Mouse (Mus musculus) bone marrow macrophage, adult 2 months (primary cell): ENCODE measurements around the gene Kin. TPM values are rescaled to one million over a fixed set of nuclear protein-coding genes. Genes with fewer than 3 reads are reported as not detected.

Experiments used
- H3K27ac ChIP-seq: 2 replicates; pipeline ENCODE4 v1.5.1; 2012; ENCODE audit warnings: low read depth, low read length; ENCODE audit not compliant: insufficient read depth
- H3K4me1 ChIP-seq: 2 replicates; pipeline ENCODE4 v1.6.1; 2012; ENCODE audit warnings: low read length; ENCODE audit not compliant: control insufficient read depth, insufficient read depth
- H3K4me3 ChIP-seq: 2 replicates; pipeline ENCODE4 v1.5.1; 2012; ENCODE audit warnings: mild to moderate bottlenecking, low read length, moderate library complexity; ENCODE audit not compliant: insufficient read depth
- CTCF ChIP-seq: IDR thresholded peaks from 2 replicates; pipeline ENCODE4 v1.5.1; 2012; ENCODE audit warnings: low read depth, mild to moderate bottlenecking, low read length, moderate library complexity
- POLR2A ChIP-seq: IDR thresholded peaks from 2 replicates; pipeline ENCODE4 v1.6.1; 2012; ENCODE audit warnings: mild to moderate bottlenecking, low read depth, low read length, borderline replicate concordance
- polyA plus RNA-seq: library from polyadenylated mRNA; stranded (reverse); fragments of >200 nt; gene quantifications from 2 replicates; pipeline ENCODE4 v1.2.4, GENCODE M21; 2012; ENCODE audit not compliant: missing spikeins, insufficient read depth, insufficient read length

Gene Kin
- polyA plus RNA-seq, 1 experiment, result 29.6 TPM

DNA sequence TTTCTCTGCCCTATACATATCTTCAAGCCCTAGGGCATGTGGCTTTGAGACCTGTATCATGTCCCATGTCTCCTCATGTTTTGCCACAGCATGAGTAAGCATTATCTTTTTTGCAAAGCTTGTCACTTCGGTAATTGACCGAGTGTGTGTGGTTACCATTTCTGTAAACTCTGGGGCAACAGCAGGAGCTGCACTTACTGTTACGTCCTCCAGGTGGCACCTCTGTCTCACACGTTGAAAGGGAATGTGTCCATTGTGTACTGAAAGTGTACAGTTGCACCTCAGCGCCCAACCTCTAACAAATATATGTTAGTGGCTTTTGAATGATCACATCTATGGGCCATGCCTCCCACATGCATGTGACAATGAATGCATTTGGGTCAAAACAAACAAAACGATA is 20.8 kb downstream of the Kin start:
- Histone ChIP-seq H3K4me3 (no peak overlapping the region), H3K27ac (no peak overlapping the region), H3K4me1 (no peaks in the 10 kb centered on the region)
- no peak for TF ChIP-seq POLR2A
- TF ChIP-seq CTCF, result no peak

DNA sequence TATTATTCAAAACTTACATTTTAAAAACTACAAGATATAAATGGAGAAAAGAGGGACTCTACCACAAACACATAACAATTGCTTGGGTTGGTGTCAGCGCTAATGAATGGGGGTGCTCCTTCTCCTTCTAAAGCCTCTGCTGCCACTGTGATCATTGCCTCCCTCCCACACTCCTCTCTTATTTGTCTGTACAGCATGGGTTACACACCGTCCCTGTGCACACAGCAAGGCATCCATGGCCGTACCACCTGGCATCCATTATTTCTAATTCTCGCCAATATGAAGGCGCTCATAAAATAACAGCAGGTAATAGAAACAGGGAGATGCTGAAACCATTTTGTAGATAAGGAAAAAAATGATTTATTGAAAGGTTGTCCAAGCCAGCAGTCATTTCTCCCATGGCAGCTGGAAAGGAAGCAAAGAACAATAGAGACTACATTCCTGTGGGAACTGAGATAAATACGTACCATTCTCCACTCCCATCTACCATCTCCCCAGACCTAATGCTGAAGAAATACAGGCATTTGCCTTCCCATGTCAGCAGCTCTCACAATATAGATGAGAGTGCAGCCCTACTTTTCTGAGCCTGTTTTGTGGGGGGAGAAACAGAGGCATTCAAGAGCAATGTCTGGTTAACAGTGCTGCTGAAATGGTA is 28.3 kb downstream of the Kin start:
- TF ChIP-seq CTCF (no peak), POLR2A (no peak)
- Histone ChIP-seq H3K4me3 (no peak overlapping the region), H3K27ac (no peak overlapping the region), H3K4me1 (no peaks in the 10 kb centered on the region)

DNA sequence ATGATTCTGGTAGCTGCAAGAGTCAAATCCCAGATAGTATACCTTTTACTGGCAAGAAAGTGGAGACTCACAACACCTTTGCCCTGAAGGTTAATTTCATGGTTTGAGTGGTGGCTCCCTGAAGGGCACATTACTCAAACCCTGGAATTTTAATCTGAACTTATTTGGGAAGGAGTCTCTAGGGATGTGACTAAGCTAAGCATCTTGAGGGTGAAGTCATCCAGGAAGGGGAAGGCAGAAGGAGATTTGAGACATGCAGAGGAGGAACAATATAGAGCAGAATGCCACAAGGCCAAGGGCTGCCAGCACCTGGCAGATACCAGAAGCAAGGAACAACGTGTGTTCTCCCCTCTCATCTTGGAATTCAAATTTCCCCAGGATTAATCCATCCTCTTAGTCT is 38.4 kb downstream of the Kin start:
- Histone ChIP-seq H3K4me1 (no peaks in the 10 kb centered on the region), H3K4me3 (no peak overlapping the region), H3K27ac (no peak overlapping the region)
- TF ChIP-seq POLR2A (no peak), CTCF (no peak)

DNA sequence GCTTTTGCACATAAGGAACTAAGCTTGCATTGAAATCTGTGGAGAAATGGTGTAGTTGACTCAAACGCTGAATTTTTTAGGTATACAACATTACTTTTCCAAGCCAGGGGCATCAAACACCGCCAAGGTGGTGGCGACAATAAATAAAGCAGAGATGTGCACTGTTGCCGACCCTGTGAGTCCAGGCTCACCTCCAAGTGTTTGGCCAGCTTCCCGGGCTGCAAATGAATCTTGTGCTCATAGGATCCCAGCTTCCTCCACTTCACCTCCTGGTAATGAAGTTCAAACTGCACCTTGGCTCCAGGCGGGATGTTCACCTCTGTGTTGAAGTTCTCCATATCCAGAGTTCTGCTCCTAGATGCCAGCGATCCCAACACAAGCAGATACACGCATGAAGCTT is 38.9 kb downstream of the Kin start:
- H3K27ac ChIP-seq, result no peak overlapping the region
- no peak for TF ChIP-seq POLR2A
- no peak for TF ChIP-seq CTCF
- no peak overlapping the region for H3K4me3 ChIP-seq
- no peaks in the 10 kb centered on the region for H3K4me1 ChIP-seq

DNA sequence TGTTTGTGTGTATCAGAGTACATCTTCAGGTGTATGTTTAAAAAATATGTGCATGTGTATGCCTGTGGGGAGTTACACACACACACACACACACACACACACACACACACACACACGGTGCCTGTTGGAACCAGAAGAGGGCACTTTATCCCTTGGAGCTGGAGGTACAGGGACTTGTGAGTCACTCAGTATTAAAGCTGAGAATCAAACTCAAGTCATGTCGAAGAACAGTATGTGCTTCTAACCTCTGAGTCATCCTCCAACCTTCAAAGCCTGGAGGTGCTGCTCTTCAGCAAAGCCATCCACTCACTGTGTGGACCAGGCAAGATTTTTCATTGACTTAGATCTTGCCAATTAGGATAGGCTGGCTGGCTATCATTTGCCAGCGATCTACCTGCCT is 41.4 kb downstream of the Kin start:
- H3K27ac ChIP-seq, result no peak overlapping the region
- H3K4me1 ChIP-seq, result no peaks in the 10 kb centered on the region
- no peak overlapping the region for H3K4me3 ChIP-seq
- no peak for TF ChIP-seq CTCF
- no peak for TF ChIP-seq POLR2A

DNA sequence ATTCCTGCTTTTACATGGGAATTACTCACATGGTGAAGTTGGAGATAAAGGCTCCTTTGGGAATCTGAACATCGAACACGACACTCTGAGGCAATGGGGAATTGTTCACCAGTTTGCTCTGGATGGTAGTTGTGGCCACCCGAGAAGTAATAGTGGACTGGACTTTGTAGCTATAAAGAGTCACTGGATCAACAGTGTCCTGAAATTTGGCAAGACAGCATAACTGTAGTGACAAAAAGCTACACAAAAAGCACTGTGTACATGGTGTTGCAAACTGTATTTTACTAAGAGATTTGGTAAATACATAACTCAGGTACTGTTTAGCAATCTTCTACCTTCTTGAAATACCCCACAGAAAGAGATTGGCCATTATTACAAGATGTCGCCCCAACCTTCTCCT is 45.7 kb downstream of the Kin start:
- no peaks in the 10 kb centered on the region for H3K4me1 ChIP-seq
- H3K4me3 ChIP-seq, result no peak overlapping the region
- H3K27ac ChIP-seq, result no peak overlapping the region
- TF ChIP-seq POLR2A (no peak), CTCF (no peak)

DNA sequence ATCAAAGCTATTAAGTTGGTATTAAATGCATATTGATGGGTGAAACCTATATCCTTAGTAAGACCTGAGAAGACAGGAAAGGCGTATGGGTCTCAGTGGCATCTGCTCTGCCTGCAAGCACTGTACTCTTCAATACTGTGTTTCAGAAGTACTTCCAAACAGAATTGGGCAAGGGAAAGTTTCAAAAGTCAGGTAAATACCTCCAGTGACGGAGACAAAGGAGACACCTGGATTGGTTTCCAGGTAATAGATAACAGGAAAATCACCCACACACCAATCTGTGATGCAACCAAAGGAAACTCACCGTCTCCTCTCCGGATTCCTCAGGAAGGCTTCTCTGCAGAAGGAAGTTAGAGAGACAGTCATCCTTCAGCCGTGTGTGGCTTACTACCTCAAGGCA is 47.1 kb downstream of the Kin start:
- Histone ChIP-seq H3K27ac (no peak overlapping the region), H3K4me3 (no peak overlapping the region), H3K4me1 (no peaks in the 10 kb centered on the region)
- TF ChIP-seq POLR2A (no peak), CTCF (no peak)

DNA sequence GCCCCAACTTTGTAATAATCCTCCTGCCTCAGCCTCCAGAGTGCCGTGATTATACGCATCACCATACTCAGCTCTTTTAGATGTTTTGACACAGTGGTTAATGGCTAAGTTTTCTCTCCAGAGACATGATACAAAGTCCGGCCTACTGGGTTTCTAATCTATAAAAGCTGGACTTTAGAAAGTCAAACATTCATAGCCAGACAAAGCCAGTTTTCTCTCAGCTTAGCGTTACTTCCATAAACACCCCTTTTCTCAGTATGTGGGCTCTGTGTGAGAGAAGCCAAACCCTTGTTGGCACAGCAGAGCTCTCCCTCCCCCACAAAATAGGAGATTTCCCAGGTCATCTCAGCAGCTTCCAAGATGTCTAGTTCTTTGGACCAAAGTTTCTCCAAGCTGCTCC is 48.2 kb downstream of the Kin start:
- no peaks in the 10 kb centered on the region for H3K4me1 ChIP-seq
- TF ChIP-seq CTCF, result no peak
- TF ChIP-seq POLR2A, result no peak
- no peak overlapping the region for H3K4me3 ChIP-seq

DNA sequence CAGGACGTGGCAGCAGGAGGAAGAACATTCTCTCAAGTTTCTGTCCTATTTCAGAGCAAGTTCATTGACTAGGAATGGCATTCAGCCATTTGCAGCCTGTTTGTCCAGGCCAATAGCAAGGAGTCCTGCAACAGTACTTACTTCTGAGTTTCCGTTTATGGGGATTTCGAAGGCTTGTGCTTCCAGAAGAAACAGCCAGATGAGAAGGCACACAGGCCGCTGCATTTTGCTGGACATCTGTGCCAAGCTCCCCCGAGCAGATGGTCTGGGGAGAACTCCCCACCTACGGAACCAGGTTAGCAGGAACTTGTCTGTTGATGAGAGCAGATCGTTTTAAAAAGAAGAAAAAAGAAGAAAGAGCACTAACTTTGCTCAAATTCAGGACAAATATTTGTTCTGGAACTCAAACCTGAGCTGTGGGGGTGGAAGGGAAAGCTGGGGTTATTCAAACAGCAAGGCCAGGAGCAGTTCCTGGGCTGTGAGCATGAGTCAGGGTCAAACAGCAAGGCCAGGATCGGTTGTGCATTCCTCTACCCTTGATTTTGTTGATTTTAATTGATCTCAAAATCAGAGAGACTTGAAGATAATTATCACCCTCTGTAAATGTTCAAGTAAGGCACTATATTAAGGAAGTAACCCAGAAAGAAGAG is 50.1 kb downstream of the Kin start:
- TF ChIP-seq POLR2A (no peak), CTCF (no peak)
- Histone ChIP-seq H3K4me3 (no peak overlapping the region), H3K27ac (no peak overlapping the region), H3K4me1 (no peaks in the 10 kb centered on the region)

More for the DNA sequence above, 48.2 kb downstream of the Kin start:
- H3K27ac ChIP-seq, result no peak overlapping the region

DNA sequence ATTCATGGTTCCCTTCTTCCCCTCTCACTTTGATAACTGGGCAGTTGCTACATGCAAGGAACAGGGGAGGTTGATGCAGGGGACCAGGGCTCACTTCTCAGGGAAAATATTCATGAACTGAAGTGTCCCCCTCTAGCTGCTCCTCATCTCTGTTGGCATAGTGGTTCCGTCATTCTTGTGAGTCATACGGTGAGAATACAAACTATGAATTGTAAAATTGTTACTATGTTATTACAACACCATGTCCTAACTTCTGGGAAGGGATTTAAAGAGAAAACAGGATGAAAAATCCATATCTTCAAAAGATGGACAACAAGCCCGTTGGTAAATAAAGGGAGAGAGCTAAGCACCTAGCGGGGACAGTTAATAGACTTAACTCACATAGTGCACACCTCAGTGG is 50.9 kb downstream of the Kin start, which contains the start of gene Itih2:
TSS of gene Itih2 (minus strand) at position 101 of the 400 bp plus-strand sequence.
- TF ChIP-seq CTCF, result no peak
- TF ChIP-seq POLR2A, result no peak
- Histone ChIP-seq H3K4me3 (no peak within 1 kb of the TSS), H3K4me1 (no peaks in the 10 kb centered on the region), H3K27ac (no peak within 1 kb of the TSS)

DNA sequence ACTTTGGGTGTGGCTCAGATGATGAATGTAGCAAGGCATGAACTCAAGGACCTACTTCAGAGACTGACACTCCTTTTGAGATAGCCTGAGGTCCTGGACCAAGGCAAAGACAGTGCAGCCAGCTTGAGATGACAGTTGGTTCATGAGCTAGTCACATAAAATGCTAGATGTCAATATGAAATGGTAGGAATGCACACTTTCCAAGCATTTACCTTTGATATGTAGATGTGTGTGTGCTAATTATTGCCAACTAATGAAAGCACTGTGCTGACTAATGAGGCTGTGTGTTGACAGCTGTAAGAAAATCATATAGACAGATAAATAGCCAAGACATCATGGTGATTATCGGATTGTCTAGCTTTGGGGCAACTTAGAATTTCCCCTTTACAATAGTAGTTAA is 51.7 kb downstream of the Kin start:
- TF ChIP-seq CTCF (no peak), POLR2A (no peak)
- H3K4me3 ChIP-seq, result no peak overlapping the region
- H3K4me1 ChIP-seq, result no peaks in the 10 kb centered on the region
- H3K27ac ChIP-seq, result no peak overlapping the region
